Mouse (Mus musculus): ENCODE results near the gene Gtpbp4.
"Not testable (repeated sequence)": the region's sequence is repeated elsewhere in the genome, so short reads cannot be mapped to it uniquely, and the experiment has no call there.

The Gtpbp4 gene

DNA sequence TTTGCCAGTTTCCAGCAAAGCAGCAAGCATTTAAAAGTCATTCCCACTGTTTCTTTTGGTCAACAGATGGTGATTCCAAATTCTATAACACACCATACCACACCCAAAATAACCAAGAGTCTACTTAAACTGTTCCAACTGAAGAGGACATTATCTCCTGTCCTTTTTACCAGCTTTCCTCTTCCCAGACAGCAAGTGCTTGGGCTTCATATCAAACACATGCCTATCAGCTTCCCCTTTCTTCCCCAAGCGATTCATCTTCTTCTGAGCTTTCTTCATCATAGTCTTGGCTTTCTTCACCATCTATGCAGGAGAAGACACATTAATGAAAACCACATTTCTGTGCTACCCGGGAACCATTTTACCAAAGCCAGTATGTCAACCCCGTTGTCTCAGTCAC lies 22.9 kb downstream of the Gtpbp4 start:
- DNase-seq (ENCODE audit: low spot score in 2 of 2), result no peak

GRCm38 (mm10) chr13:8972369-8972768 lies 23.5 kb downstream of the Gtpbp4 start:
- DNase-seq (ENCODE audit: low spot score in 2 of 2), result no peak

- DNase-seq (ENCODE audit: low spot score in 2 of 2), result no peak
These were observed 28.1 kb downstream of the Gtpbp4 start for GRCm38 (mm10) chr13:8967742-8968141.

DNA sequence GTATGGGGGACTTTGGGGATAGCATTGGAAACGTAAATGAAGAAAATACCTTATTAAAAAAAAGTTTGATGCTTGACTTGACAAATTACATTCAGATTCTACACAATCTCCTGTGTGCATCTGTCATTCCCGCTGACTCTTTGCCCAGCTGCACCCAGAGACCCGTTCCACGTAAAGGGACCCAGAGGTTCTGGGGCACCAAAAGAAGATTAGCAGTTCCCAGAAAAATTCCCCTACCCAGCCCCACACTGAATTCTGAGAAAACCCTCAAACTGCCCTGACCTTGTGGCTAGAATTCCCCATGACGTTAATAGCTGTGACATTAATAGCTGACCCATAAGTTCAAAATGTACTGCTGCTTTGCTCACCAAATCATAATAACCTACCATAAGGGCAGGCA lies 30.7 kb downstream of the Gtpbp4 start:
- DNase-seq (ENCODE audit: low spot score in 2 of 2), result no peak

GRCm38 (mm10) chr13:8962266-8962665 lies 33.6 kb downstream of the Gtpbp4 start:
- DNase-seq (ENCODE audit: low spot score in 2 of 2), result not testable (repeated sequence)

DNA sequence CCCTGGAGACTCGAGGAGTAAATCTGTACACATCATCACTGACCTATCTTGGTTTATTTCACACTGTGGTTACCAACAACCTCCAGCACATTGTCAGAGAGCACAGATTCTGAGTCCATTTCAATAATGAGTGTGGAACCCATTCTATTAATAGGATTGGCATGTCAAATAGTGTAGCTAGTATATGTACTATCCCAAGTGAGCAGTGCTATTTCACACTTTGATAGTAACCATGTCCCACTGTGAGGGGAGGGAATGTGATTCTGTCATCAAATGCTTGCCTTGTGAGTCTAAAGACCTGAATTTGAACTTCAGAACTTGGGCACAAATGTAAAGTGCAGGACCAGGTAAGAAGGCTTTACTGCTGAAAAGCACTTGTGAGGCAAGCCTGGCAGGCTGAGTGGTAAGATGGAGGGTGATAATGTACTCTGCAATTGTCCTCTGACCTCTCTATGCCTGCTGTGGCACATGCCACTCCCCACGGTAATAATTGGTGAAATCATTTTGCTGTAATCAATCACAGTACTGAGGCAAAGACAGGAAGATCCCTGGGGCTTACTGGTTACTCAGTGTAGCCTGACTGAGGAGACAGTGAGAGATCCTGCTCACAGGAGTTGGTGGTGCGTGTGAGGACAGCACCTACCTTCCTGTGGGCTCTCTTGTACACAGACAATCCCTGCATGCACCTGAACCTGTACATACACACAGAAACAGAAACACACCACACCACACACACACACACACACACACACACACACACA lies 34.6 kb downstream of the Gtpbp4 start:
- DNase-seq (ENCODE audit: low spot score in 2 of 2), result not testable (repeated sequence)

GRCm38 (mm10) chr13:8959554-8959953 lies 36.3 kb downstream of the Gtpbp4 start:
- DNase-seq (ENCODE audit: low spot score in 2 of 2), result not testable (repeated sequence)

DNA sequence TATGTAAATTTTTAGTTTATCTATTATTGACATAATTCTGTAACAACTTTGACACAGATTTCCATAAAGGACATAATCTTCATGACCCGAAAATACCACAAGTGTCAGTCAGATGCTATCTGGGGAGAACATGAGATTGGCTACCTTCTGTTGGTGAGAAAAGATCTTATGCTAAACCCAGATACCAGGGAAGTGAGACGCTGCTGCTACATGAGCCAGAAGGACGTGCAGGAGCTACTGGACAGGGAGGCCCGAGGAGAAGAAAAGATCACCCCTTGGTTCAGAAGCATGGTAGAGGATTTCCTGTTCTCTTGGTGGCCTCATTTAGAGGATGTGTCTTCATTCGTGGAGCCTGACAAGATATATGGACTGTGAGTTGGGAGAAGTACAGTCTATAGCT lies 36.8 kb downstream of the Gtpbp4 start:
- DNase-seq (ENCODE audit: low spot score in 2 of 2), result not testable (repeated sequence)

DNA sequence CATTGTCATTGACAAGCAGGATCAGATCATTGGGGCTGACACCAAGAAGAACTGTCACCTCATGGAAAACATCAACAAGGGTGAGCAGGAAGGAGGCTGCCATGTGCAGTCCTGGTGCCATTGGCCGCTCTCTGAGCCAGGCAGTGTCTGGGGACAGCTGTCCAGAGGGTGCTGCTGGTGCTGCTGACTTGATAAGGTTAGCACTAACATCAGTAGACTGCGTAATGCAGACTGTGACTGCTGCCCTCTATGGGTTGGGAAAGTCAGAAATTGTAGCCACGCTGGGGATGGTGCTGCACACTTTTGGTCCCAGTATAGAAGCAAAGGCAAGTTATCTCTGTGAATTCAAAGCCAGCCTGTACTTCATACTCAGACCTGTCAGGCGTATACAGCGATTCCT lies 39.0 kb downstream of the Gtpbp4 start:
- not testable (repeated sequence) for DNase-seq (ENCODE audit: low spot score in 2 of 2)

- DNase-seq (ENCODE audit: low spot score in 2 of 2), result not testable (repeated sequence)
These were observed 40.8 kb downstream of the Gtpbp4 start for GRCm38 (mm10) chr13:8955127-8955526.

DNA sequence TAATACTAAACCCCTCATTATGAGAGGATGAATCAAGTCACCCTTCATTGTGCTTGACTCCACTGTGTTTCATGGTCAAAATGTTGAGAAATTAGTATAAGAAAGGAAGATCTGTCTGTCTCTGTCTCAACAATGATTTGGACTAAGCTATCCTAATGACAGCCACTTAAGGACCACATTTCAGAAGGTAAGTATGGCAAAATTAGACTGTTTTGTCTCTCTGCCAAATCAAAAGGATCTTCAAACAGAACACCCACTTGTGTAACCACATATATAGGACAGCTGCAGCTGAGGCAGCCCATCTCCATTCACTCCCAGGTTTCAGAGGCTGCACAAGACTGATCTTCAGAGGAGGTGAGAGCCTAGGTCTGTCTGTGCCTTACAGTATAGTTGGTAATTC lies 43.3 kb downstream of the Gtpbp4 start, which contains the start of gene Idi2:
Gene Idi2, plus strand, starts transcription at position 301 of the 400 bp plus-strand sequence.
- DNase-seq (ENCODE audit: low spot score in 2 of 2), result not testable (repeated sequence)

DNA sequence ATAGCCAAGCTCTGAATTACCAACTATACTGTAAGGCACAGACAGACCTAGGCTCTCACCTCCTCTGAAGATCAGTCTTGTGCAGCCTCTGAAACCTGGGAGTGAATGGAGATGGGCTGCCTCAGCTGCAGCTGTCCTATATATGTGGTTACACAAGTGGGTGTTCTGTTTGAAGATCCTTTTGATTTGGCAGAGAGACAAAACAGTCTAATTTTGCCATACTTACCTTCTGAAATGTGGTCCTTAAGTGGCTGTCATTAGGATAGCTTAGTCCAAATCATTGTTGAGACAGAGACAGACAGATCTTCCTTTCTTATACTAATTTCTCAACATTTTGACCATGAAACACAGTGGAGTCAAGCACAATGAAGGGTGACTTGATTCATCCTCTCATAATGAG lies 47.8 kb downstream of the Gtpbp4 start, which contains the start of gene Gm9745:
Gene Gm9745, minus strand, starts transcription at position 101 of the 400 bp plus-strand sequence.
- DNase-seq (ENCODE audit: low spot score in 2 of 2), result not testable (repeated sequence)

GRCm38 (mm10) chr13:8943828-8944227 lies 52.1 kb downstream of the Gtpbp4 start:
- not testable (repeated sequence) for DNase-seq (ENCODE audit: low spot score in 2 of 2)

DNA sequence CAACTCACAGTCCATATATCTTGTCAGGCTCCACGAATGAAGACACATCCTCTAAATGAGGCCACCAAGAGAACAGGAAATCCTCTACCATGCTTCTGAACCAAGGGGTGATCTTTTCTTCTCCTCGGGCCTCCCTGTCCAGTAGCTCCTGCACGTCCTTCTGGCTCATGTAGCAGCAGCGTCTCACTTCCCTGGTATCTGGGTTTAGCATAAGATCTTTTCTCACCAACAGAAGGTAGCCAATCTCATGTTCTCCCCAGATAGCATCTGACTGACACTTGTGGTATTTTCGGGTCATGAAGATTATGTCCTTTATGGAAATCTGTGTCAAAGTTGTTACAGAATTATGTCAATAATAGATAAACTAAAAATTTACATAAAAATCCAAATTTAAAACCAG lies 54.2 kb downstream of the Gtpbp4 start:
- not testable (repeated sequence) for DNase-seq (ENCODE audit: low spot score in 2 of 2)

DNA sequence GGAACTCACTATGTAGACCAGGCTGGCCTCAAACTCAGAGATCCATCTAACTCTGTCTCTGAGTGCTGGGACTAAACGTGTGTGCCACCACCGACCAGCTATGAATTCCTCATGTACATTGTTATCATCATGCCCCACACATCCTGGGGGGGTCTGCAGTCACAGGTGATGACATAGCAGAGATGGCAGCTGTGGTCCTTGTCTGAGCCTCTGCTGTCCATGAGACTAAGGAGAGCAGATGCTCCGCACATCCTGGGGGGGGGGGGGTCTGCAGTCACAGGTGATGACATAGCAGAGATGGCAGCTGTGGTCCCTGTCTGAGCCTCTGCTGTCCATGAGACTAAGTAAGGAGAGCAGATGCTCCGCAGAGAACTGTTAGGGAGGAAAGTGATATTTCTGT lies 54.8 kb downstream of the Gtpbp4 start:
- DNase-seq (ENCODE audit: low spot score in 2 of 2), result not testable (repeated sequence)

DNA sequence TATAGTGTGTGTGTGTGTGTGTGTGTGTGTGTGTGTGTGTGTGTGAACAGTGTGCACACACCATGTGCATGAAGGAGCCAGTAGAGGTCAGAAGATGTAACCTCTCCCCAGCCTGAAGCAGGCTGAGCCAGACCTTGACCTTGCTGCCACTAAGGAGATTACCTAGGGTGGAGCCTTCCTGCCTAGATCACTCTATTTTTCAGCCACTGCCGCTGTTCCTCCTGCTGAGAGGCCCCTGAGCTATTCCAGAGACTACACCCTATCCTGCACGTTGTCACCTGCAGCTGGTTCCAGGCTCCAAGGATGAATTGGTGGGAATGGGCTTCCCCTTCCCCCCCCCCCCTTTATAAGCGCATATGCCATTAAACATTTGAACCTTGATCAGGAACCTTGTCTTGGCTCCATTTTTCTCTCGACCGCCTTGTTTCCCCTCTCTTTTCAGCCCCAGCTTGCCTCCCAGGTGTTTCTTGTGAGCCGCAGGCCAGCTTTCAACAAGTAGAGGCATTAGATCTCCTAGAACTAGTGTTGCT lies 58.2 kb downstream of the Gtpbp4 start:
- not testable (repeated sequence) for DNase-seq (ENCODE audit: low spot score in 2 of 2)

DNA sequence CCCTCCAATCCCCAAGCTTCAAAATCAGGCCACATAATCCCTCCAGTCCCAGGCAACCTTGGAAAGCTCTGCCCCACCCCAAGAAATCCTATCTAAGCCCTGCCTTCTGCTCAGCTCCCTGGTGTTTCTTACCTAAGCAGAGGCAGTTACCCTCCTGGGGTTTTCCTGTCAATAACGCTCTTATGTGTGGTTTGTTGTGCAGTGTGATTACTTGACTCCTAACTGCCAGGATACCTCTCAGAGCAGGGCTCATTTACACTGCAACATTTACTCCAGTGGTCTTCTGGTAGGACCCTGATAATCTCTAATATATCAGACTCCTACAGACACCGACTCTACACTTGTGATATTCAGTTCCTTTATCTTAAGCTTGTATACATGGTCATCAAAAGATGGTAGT lies 62.4 kb downstream of the Gtpbp4 start:
- DNase-seq (ENCODE audit: low spot score in 2 of 2), result no peak

Measured in spleen, postnatal 10 days (tissue).